Mouse (Mus musculus): ENCODE data around the gene Ssxb8.
A peak's percentile ranks its signal among the peaks of the same experiment; 100 is the strongest.
"Not testable (repeated sequence)": the region's sequence is repeated elsewhere in the genome, so short reads cannot be mapped to it uniquely, and the experiment has no call there.

The Ssxb8 gene

GRCm38 (mm10) chrX:8690744-8691143 is at the start of gene Ssxb8:
Ssxb8 (minus strand) TSS chrX:8690844.
- DNase-seq (ENCODE audit: inconsistent age in 2 of 2, low spot score in 1 of 2) = not testable (repeated sequence)

- DNase-seq (ENCODE audit: inconsistent age in 2 of 2, low spot score in 1 of 2) = peak; percentile 13 to 47
Measured at GRCm38 (mm10) chrX:8732907-8733306, 42.3 kb upstream of the Ssxb8 start.

- no peak for DNase-seq (ENCODE audit: inconsistent age in 2 of 2, low spot score in 1 of 2)
Measured at GRCm38 (mm10) chrX:8663085-8663484, 27.6 kb downstream of the Ssxb8 start.

Data from adrenal gland, adult (tissue).